Mouse (Mus musculus) hindbrain, embryonic 11.5 days (tissue): ENCODE data around the gene Zfp759. TPM values are rescaled to one million over a fixed set of nuclear protein-coding genes. Genes with fewer than 3 reads are reported as not detected.
A peak's percentile ranks its signal among the peaks of the same experiment; 100 is the strongest.
"Not testable (repeated sequence)": the region's sequence is repeated elsewhere in the genome, so short reads cannot be mapped to it uniquely, and the experiment has no call there.

Experiments
- ATAC-seq: fragments of 200-750 bp; cut with Nextera tagmentation; 2 replicates; pipeline ENCODE4 v1.8.0; 2017; ENCODE audit warnings: mild to moderate bottlenecking, moderate TSS enrichment, moderate library complexity; ENCODE audit not compliant: low FRiP score
- DNase-seq: peaks from one replicate; pipeline ENCODE4 v3.0.0-alpha.2; 2015; ENCODE audit warnings: low spot score
- H3K27ac ChIP-seq: fragments of 300-500 bp; sonication (generic); 2 replicates; pipeline ENCODE4 v1.5.1; 2014; ENCODE audit warnings: mild to moderate bottlenecking, low read depth, low read length
- H3K27me3 ChIP-seq: fragments of 300-500 bp; sonication (generic); 2 replicates; pipeline ENCODE4 v1.6.1; 2014; ENCODE audit warnings: mild to moderate bottlenecking, low read length, moderate library complexity, mixed read lengths; ENCODE audit not compliant: control insufficient read depth, insufficient read depth
- H3K36me3 ChIP-seq: fragments of 300-500 bp; sonication (generic); 2 replicates; pipeline ENCODE4 v1.6.1; 2014; ENCODE audit warnings: mild to moderate bottlenecking, low read length, moderate library complexity, mixed read lengths; ENCODE audit not compliant: control insufficient read depth, insufficient read depth
- H3K4me1 ChIP-seq: fragments of 300-500 bp; sonication (generic); replicated peaks from 2 replicates; pipeline ENCODE4 v1.6.1; 2014; ENCODE audit warnings: low read length, mixed read lengths; ENCODE audit not compliant: control insufficient read depth, insufficient read depth
- H3K4me2 ChIP-seq: fragments of 300-500 bp; sonication (generic); replicated peaks from 2 replicates; pipeline ENCODE4 v1.6.1; 2014; ENCODE audit warnings: mild to moderate bottlenecking, low read depth, low read length
- H3K4me3 ChIP-seq: fragments of 300-500 bp; sonication (generic); 2 replicates; pipeline ENCODE4 v1.5.1; 2014; ENCODE audit warnings: low read depth, low read length
- H3K9ac ChIP-seq: fragments of 300-500 bp; sonication (generic); 2 replicates; pipeline ENCODE4 v1.6.1; 2014; ENCODE audit warnings: low read depth, low read length
- H3K9me3 ChIP-seq: fragments of 300-500 bp; sonication (generic); 2 replicates; pipeline ENCODE4 v1.6.1; 2016; ENCODE audit warnings: low read length; ENCODE audit not compliant: control insufficient read depth
- WGBS: fragments of 180-500 bp; shearing (Covaris S2); extraction: QIAGEN DNeasy Blood & Tissue Kit; methylation state at CpG from one replicate; pipeline ENCODE4 v1.1.7; 2014; 5-methylcytosine and 5-hydroxymethylcytosine counted together
- polyA plus RNA-seq: library from polyadenylated mRNA; unstranded; fragments of >200 nt; fragmentation: Nextera tagmentation; extraction: Ambion mirVana; gene quantifications from 2 replicates; pipeline ENCODE4 v1.2.1, GENCODE M21; 2014

Zfp759 gene
- 1.7 and 3.3 TPM in 2 replicates for polyA plus RNA-seq

GRCm38 (mm10) chr13:67121360-67121759 lies at the start of gene Zfp759:
Gene Zfp759 (plus strand): TSS chr13:67121660.
- H3K27me3 ChIP-seq, H3K36me3 ChIP-seq, H3K4me3 ChIP-seq, H3K4me1 ChIP-seq, DNase-seq, H3K9me3 ChIP-seq, H3K9ac ChIP-seq, ATAC-seq, H3K4me2 ChIP-seq, H3K27ac ChIP-seq: not testable (repeated sequence)

- Histone ChIP-seq H3K4me3 (no peak overlapping the region), H3K36me3 (peaks cover 25% of the 10 kb centered on the region)
Observed at GRCm38 (mm10) chr13:67072786-67073185, 48.7 kb upstream of the Zfp759 start.

GRCm38 (mm10) chr13:67077244-67077643 lies 44.2 kb upstream of the Zfp759 start:
- no peak for DNase-seq
- Histone ChIP-seq H3K9me3 (no peaks in the 10 kb centered on the region), H3K9ac (no peak overlapping the region), H3K36me3 (peaks cover 14% of the 10 kb centered on the region), H3K27ac (no peak overlapping the region), H3K27me3 (no peaks in the 10 kb centered on the region), H3K4me3 (no peak overlapping the region), H3K4me2 (no peak overlapping the region), H3K4me1 (no peaks in the 10 kb centered on the region)
- WGBS: 97% methylated on average over 2 of the region's 2 CpGs
- ATAC-seq: no peak

More at GRCm38 (mm10) chr13:67072786-67073185, 48.7 kb upstream of the Zfp759 start:
- Histone ChIP-seq H3K4me2 (no peak overlapping the region), H3K9ac (no peak overlapping the region), H3K4me1 (no peaks in the 10 kb centered on the region), H3K9me3 (peaks cover 7% of the 10 kb centered on the region; the same call in 1 of the 2 replicates), H3K27me3 (no peaks in the 10 kb centered on the region), H3K27ac (no peak overlapping the region)
- DNase-seq: no peak
- ATAC-seq: no peak
- WGBS: 96% methylated on average over 2 of the region's 2 CpGs

GRCm38 (mm10) chr13:67081142-67081713 lies 40.2 kb upstream of the Zfp759 start:
- DNase-seq (peak; percentile 74), ATAC-seq (peak; percentile 99)
- Histone ChIP-seq H3K9ac (peak overlapping the region; percentile 74), H3K4me3 (peak overlapping the region; percentile 61), H3K4me2 (peak overlapping the region; percentile 60), H3K9me3 (no peaks in the 10 kb centered on the region), H3K4me1 (no peaks in the 10 kb centered on the region), H3K36me3 (peaks cover 2% of the 10 kb centered on the region; the same call in 1 of the 2 replicates), H3K27me3 (no peaks in the 10 kb centered on the region), H3K27ac (peak overlapping the region; percentile 71)
- WGBS: 1% methylated on average over 24 of the region's 24 CpGs

- Histone ChIP-seq H3K27ac (no peak overlapping the region), H3K9me3 (no peaks in the 10 kb centered on the region), H3K27me3 (no peaks in the 10 kb centered on the region), H3K9ac (no peak overlapping the region), H3K4me1 (no peaks in the 10 kb centered on the region), H3K36me3 (peaks cover 2% of the 10 kb centered on the region; the same call in 1 of the 2 replicates), H3K4me2 (no peak overlapping the region), H3K4me3 (no peak overlapping the region)
- WGBS: 68% methylated on average over 1 of the region's 1 CpGs
- ATAC-seq (no peak), DNase-seq (no peak)
Observed at GRCm38 (mm10) chr13:67081946-67082345, 39.5 kb upstream of the Zfp759 start.

- Histone ChIP-seq H3K4me1 (no peaks in the 10 kb centered on the region), H3K9ac (no peak overlapping the region), H3K27ac (no peak overlapping the region), H3K27me3 (no peaks in the 10 kb centered on the region), H3K4me3 (no peak overlapping the region), H3K4me2 (no peak overlapping the region), H3K9me3 (no peaks in the 10 kb centered on the region), H3K36me3 (no peaks in the 10 kb centered on the region)
- WGBS: 76% methylated on average over 1 of the region's 1 CpGs
- DNase-seq (no peak), ATAC-seq (no peak)
Observed at GRCm38 (mm10) chr13:67090154-67090553, 31.3 kb upstream of the Zfp759 start.

- Histone ChIP-seq H3K4me2 (no peak within 1 kb of the TSS), H3K9ac (no peak within 1 kb of the TSS), H3K4me1 (no peaks in the 10 kb centered on the region), H3K4me3 (no peak within 1 kb of the TSS), H3K9me3 (no peaks in the 10 kb centered on the region), H3K36me3 (no peaks in the 10 kb centered on the region), H3K27ac (no peak within 1 kb of the TSS), H3K27me3 (no peaks in the 10 kb centered on the region)
- WGBS: 90% methylated on average over 10 of the region's 10 CpGs
- no peak for DNase-seq
- no peak for ATAC-seq
Observed at GRCm38 (mm10) chr13:67097876-67098275, 23.6 kb upstream of the Zfp759 start, which contains the start of gene Zfp708. Gene Zfp708 (minus strand): TSS chr13:67097976.

- H3K9me3 ChIP-seq: no peaks in the 10 kb centered on the region
- H3K9ac ChIP-seq: peak overlapping the region; percentile 68
- peak overlapping the region; percentile 49 for H3K4me2 ChIP-seq
- WGBS: 73% methylated on average over 9 of the region's 9 CpGs
- peak overlapping the region; percentile 52 for H3K4me3 ChIP-seq
- H3K27me3 ChIP-seq: no peaks in the 10 kb centered on the region
- no peaks in the 10 kb centered on the region for H3K36me3 ChIP-seq
- DNase-seq: no peak
- no peak overlapping the region for H3K27ac ChIP-seq
- no peaks in the 10 kb centered on the region for H3K4me1 ChIP-seq
- ATAC-seq: no peak
Observed at GRCm38 (mm10) chr13:67107681-67108080, 13.8 kb upstream of the Zfp759 start.

GRCm38 (mm10) chr13:67108194-67108820 lies 13.2 kb upstream of the Zfp759 start, which contains the start of gene Gm28557:
Gene Gm28557 (minus strand): TSS chr13:67108604.
- no peaks in the 10 kb centered on the region for H3K36me3 ChIP-seq
- no peaks in the 10 kb centered on the region for H3K9me3 ChIP-seq
- peak within 1 kb of the TSS; percentile 68 for H3K9ac ChIP-seq
- DNase-seq: peak; percentile 93
- no peaks in the 10 kb centered on the region for H3K4me1 ChIP-seq
- WGBS: under 1% methylated on average over 17 of the region's 17 CpGs
- peak; percentile 98 for ATAC-seq
- peak within 1 kb of the TSS; percentile 52 for H3K4me3 ChIP-seq
- no peak within 1 kb of the TSS for H3K27ac ChIP-seq
- H3K27me3 ChIP-seq: no peaks in the 10 kb centered on the region
- H3K4me2 ChIP-seq: peak within 1 kb of the TSS; percentile 49
